Mouse (Mus musculus): Measurements from ENCODE around the gene H2afv.

DNA sequence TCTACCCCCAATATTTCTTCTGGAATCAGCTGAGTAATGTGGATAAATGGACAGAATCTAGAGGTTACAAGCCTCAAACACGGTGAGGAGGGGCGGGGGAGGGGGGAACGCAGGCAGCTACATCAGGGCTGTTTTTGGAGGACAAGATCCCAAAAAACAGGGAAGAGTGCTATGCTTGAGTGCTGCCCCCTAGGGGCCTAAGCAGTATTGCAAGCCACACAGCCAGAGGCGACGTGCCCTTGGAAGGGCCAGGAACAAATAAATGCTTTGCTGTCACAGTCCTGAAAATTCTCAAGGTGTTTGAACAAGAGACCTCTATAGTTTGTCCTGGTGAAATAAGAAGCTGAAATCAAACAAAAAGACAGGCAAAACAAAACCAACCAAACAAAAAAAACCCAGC is 32.6 kb downstream of the H2afv start:
- no peak for TF ChIP-seq MYOD1 (IDR thresholded peaks at IDR 0.05; ENCODE audit: control insufficient read depth, insufficient read length, low read depth)
- peak; percentile 72 for TF ChIP-seq CTCF (IDR thresholded peaks at IDR 0.05; ENCODE audit: control insufficient read depth, insufficient read depth, insufficient read length)
- no peak for TF ChIP-seq USF1 (IDR thresholded peaks at IDR 0.05; ENCODE audit: low read depth)
- no peak for TF ChIP-seq CEBPB (IDR thresholded peaks at IDR 0.05; ENCODE audit: low read depth)
- no peak for TF ChIP-seq MYOG (IDR thresholded peaks at IDR 0.05; ENCODE audit: control insufficient read depth, extremely low read depth, insufficient read length)
